Mouse (Mus musculus): ENCODE results near the gene Fam13a. TPM values are rescaled to one million over a fixed set of nuclear protein-coding genes. Genes with fewer than 3 reads are reported as not detected.

Fam13a gene
- polyA plus RNA-seq, 1 experiment: 1.6 TPM

GRCm38 (mm10) chr6:58988706-58989105 is 35.6 kb downstream of the Fam13a start:
- 80% methylated on average over 2 of the region's 2 CpGs for WGBS
- H3K27ac ChIP-seq (ENCODE audit: control insufficient read depth, insufficient read depth, low read depth, low read length, poor library complexity): no peak overlapping the region
- TF ChIP-seq CTCF (IDR thresholded peaks at IDR 0.05; ENCODE audit: control insufficient read depth, insufficient read depth, low read length) (no peak), POLR2A (IDR thresholded peaks at IDR 0.05; ENCODE audit: borderline replicate concordance, control insufficient read depth, low read depth, low read length) (no peak)
- no peaks in the 10 kb centered on the region for H3K4me1 ChIP-seq (ENCODE audit: control insufficient read depth, insufficient read depth, low read length)
- no peak overlapping the region for H3K4me3 ChIP-seq (replicated peaks; ENCODE audit: control insufficient read depth, low read depth, low read length)

GRCm38 (mm10) chr6:58987166-58987565 is 37.2 kb downstream of the Fam13a start:
- TF ChIP-seq CTCF (IDR thresholded peaks at IDR 0.05; ENCODE audit: control insufficient read depth, insufficient read depth, low read length) (no peak), POLR2A (IDR thresholded peaks at IDR 0.05; ENCODE audit: borderline replicate concordance, control insufficient read depth, low read depth, low read length) (no peak)
- H3K4me1 ChIP-seq (ENCODE audit: control insufficient read depth, insufficient read depth, low read length): no peaks in the 10 kb centered on the region
- 78% methylated on average over 5 of the region's 5 CpGs for WGBS

GRCm38 (mm10) chr6:58985186-58985585 is 39.2 kb downstream of the Fam13a start:
- no peak for TF ChIP-seq CTCF (IDR thresholded peaks at IDR 0.05; ENCODE audit: control insufficient read depth, insufficient read depth, low read length)
- TF ChIP-seq POLR2A (IDR thresholded peaks at IDR 0.05; ENCODE audit: borderline replicate concordance, control insufficient read depth, low read depth, low read length): no peak
- WGBS: 85% methylated on average over 8 of the region's 8 CpGs
- H3K4me1 ChIP-seq (ENCODE audit: control insufficient read depth, insufficient read depth, low read length): no peaks in the 10 kb centered on the region
- no peak overlapping the region for H3K27ac ChIP-seq (ENCODE audit: control insufficient read depth, insufficient read depth, low read depth, low read length, poor library complexity)
- H3K4me3 ChIP-seq (replicated peaks; ENCODE audit: control insufficient read depth, low read depth, low read length): no peak overlapping the region

More at GRCm38 (mm10) chr6:58987166-58987565, 37.2 kb downstream of the Fam13a start:
- no peak overlapping the region for H3K27ac ChIP-seq (ENCODE audit: control insufficient read depth, insufficient read depth, low read depth, low read length, poor library complexity)
- H3K4me3 ChIP-seq (replicated peaks; ENCODE audit: control insufficient read depth, low read depth, low read length): no peak overlapping the region

- H3K27ac ChIP-seq (ENCODE audit: control insufficient read depth, insufficient read depth, low read depth, low read length, poor library complexity): no peak overlapping the region
- H3K4me1 ChIP-seq (ENCODE audit: control insufficient read depth, insufficient read depth, low read length): no peaks in the 10 kb centered on the region
- 48% methylated on average over 2 of the region's 2 CpGs for WGBS
- no peak overlapping the region for H3K4me3 ChIP-seq (replicated peaks; ENCODE audit: control insufficient read depth, low read depth, low read length)
- TF ChIP-seq POLR2A (IDR thresholded peaks at IDR 0.05; ENCODE audit: borderline replicate concordance, control insufficient read depth, low read depth, low read length): no peak
- no peak for TF ChIP-seq CTCF (IDR thresholded peaks at IDR 0.05; ENCODE audit: control insufficient read depth, insufficient read depth, low read length)
These were observed 49.1 kb downstream of the Fam13a start for GRCm38 (mm10) chr6:58975249-58975648.

- 71% methylated on average over 2 of the region's 2 CpGs for WGBS
- Histone ChIP-seq H3K27ac (ENCODE audit: control insufficient read depth, insufficient read depth, low read depth, low read length, poor library complexity) (no peak overlapping the region), H3K4me1 (ENCODE audit: control insufficient read depth, insufficient read depth, low read length) (no peaks in the 10 kb centered on the region), H3K4me3 (replicated peaks; ENCODE audit: control insufficient read depth, low read depth, low read length) (no peak overlapping the region)
- TF ChIP-seq POLR2A (IDR thresholded peaks at IDR 0.05; ENCODE audit: borderline replicate concordance, control insufficient read depth, low read depth, low read length) (no peak), CTCF (IDR thresholded peaks at IDR 0.05; ENCODE audit: control insufficient read depth, insufficient read depth, low read length) (no peak)
These were observed 49.9 kb downstream of the Fam13a start for GRCm38 (mm10) chr6:58974428-58974827.

- no peak overlapping the region for H3K4me3 ChIP-seq (replicated peaks; ENCODE audit: control insufficient read depth, low read depth, low read length)
- no peak for TF ChIP-seq CTCF (IDR thresholded peaks at IDR 0.05; ENCODE audit: control insufficient read depth, insufficient read depth, low read length)
- TF ChIP-seq POLR2A (IDR thresholded peaks at IDR 0.05; ENCODE audit: borderline replicate concordance, control insufficient read depth, low read depth, low read length): no peak
- 76% methylated on average over 1 of the region's 1 CpGs for WGBS
- H3K4me1 ChIP-seq (ENCODE audit: control insufficient read depth, insufficient read depth, low read length): no peaks in the 10 kb centered on the region
- no peak overlapping the region for H3K27ac ChIP-seq (ENCODE audit: control insufficient read depth, insufficient read depth, low read depth, low read length, poor library complexity)
These were observed 51.5 kb downstream of the Fam13a start for GRCm38 (mm10) chr6:58972873-58973272.

- Histone ChIP-seq H3K4me3 (replicated peaks; ENCODE audit: control insufficient read depth, low read depth, low read length) (no peak overlapping the region), H3K27ac (ENCODE audit: control insufficient read depth, insufficient read depth, low read depth, low read length, poor library complexity) (no peak overlapping the region), H3K4me1 (ENCODE audit: control insufficient read depth, insufficient read depth, low read length) (no peaks in the 10 kb centered on the region)
- TF ChIP-seq CTCF (IDR thresholded peaks at IDR 0.05; ENCODE audit: control insufficient read depth, insufficient read depth, low read length): no peak
- no peak for TF ChIP-seq POLR2A (IDR thresholded peaks at IDR 0.05; ENCODE audit: borderline replicate concordance, control insufficient read depth, low read depth, low read length)
- 73% methylated on average over 3 of the region's 3 CpGs for WGBS
These were observed 56.1 kb downstream of the Fam13a start for GRCm38 (mm10) chr6:58968272-58968671.

GRCm38 (mm10) chr6:58965071-58965831 is 59.1 kb downstream of the Fam13a start:
- no peak overlapping the region for H3K4me3 ChIP-seq (replicated peaks; ENCODE audit: control insufficient read depth, low read depth, low read length)
- WGBS: 67% methylated on average over 12 of the region's 12 CpGs
- H3K27ac ChIP-seq (ENCODE audit: control insufficient read depth, insufficient read depth, low read depth, low read length, poor library complexity): no peak overlapping the region
- H3K4me1 ChIP-seq (ENCODE audit: control insufficient read depth, insufficient read depth, low read length): no peaks in the 10 kb centered on the region
- TF ChIP-seq POLR2A (IDR thresholded peaks at IDR 0.05; ENCODE audit: borderline replicate concordance, control insufficient read depth, low read depth, low read length) (no peak), CTCF (IDR thresholded peaks at IDR 0.05; ENCODE audit: control insufficient read depth, insufficient read depth, low read length) (no peak)

All from bone marrow, adult 2 months (tissue).